Mouse (Mus musculus) hindbrain, embryonic 15.5 days (tissue): ENCODE measurements at regions not wholly inside any gene's neighbourhood (a gene's known extent, or its start where the extent isn't known, plus 50 kb on each side); places are given as distances from the start of the nearest gene placed in this dataset.

ENCODE experiments used
- ATAC-seq: fragments of 200-750 bp; cut with Nextera tagmentation; 2 replicates; pipeline ENCODE4 v1.8.0; 2017; ENCODE audit warnings: low read depth, moderate number of reproducible peaks, moderate TSS enrichment; ENCODE audit not compliant: low FRiP score
- H3K27ac ChIP-seq: fragments of 300-500 bp; sonication (generic); replicated peaks from 2 replicates; pipeline ENCODE4 v1.5.1; 2015; ENCODE audit warnings: mild to moderate bottlenecking, inconsistent platforms
- H3K27me3 ChIP-seq: fragments of 300-500 bp; sonication (generic); 2 replicates; pipeline ENCODE4 v1.6.1; 2015; ENCODE audit warnings: control low read depth, inconsistent platforms
- H3K36me3 ChIP-seq: fragments of 300-500 bp; sonication (generic); 2 replicates; pipeline ENCODE4 v1.6.1; 2015; ENCODE audit warnings: control low read depth, inconsistent platforms
- H3K4me1 ChIP-seq: fragments of 300-500 bp; sonication (generic); replicated peaks from 2 replicates; pipeline ENCODE4 v1.6.1; 2015; ENCODE audit warnings: control low read depth, inconsistent platforms
- H3K4me2 ChIP-seq: fragments of 300-500 bp; sonication (generic); 2 replicates; pipeline ENCODE4 v1.6.1; 2015; ENCODE audit warnings: moderate library complexity, mild to moderate bottlenecking, inconsistent platforms
- H3K4me3 ChIP-seq: fragments of 300-500 bp; sonication (generic); 2 replicates; pipeline ENCODE4 v1.5.1; 2015; ENCODE audit warnings: mild to moderate bottlenecking, inconsistent platforms
- H3K9ac ChIP-seq: fragments of 300-500 bp; sonication (generic); 2 replicates; pipeline ENCODE4 v1.6.1; 2015; ENCODE audit warnings: inconsistent platforms
- H3K9me3 ChIP-seq: fragments of 300-500 bp; sonication (generic); 2 replicates; pipeline ENCODE4 v1.6.1; 2016; ENCODE audit warnings: control low read depth, inconsistent platforms
- WGBS: fragments of 180-500 bp; shearing (Covaris S2); methylation state at CpG from one replicate; pipeline ENCODE4 v1.1.7; 2015; 5-methylcytosine and 5-hydroxymethylcytosine counted together

DNA sequence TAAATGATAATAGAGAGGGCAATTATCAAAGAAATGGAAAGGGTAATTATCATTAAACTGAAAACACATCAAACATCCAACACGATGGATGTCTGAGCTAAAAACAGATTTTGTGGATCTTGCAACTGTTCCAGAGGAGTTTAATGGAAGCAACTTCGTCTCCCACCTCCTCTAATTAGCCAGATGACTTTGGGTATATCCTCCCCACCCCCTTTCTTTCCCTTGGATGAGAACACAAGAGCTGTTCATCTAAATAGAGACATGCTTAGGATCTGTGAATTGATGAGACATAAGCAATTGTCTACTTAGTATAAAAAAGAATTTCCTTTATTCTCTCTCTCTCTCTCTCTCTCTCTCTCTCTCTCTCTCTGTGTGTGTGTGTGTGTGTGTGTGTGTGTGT is 333.7 kb upstream of the Adgrl2 start:
- Histone ChIP-seq H3K4me2 (no peak overlapping the region), H3K36me3 (no peaks in the 10 kb centered on the region), H3K4me3 (no peak overlapping the region), H3K9ac (no peak overlapping the region), H3K27me3 (peaks cover under 1% of the 10 kb centered on the region; the same call in 1 of the 2 replicates), H3K27ac (no peak overlapping the region), H3K9me3 (no peaks in the 10 kb centered on the region), H3K4me1 (no peaks in the 10 kb centered on the region)
- no peak for ATAC-seq
- WGBS: 58% methylated on average over 2 of the region's 2 CpGs

DNA sequence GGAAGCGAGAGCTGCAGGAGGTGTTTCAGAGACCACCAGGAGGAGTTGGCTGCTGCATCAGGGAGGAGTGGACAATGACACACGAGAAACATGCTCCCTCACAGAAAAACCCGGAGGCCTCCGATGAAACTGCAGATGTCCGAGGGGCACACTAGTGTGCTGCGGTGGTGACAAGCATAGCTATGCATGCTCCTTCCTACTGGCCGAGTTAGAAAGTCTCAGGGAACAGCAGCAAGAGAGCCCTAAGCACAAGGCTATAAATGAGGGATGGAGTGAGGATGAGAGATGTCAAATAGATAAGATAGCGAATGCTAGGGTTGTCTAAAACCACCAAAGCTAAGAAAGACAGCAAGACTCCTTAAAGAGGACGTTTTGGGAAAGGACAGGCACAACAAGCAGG is 328.4 kb upstream of the Adgrl2 start:
- Histone ChIP-seq H3K9ac (no peak overlapping the region), H3K27me3 (peaks cover 2% of the 10 kb centered on the region; the same call in 1 of the 2 replicates), H3K27ac (no peak overlapping the region), H3K4me3 (no peak overlapping the region), H3K9me3 (no peaks in the 10 kb centered on the region), H3K4me2 (no peak overlapping the region), H3K4me1 (no peaks in the 10 kb centered on the region), H3K36me3 (no peaks in the 10 kb centered on the region)
- ATAC-seq: no peak
- 73% methylated on average over 9 of the region's 9 CpGs for WGBS

DNA sequence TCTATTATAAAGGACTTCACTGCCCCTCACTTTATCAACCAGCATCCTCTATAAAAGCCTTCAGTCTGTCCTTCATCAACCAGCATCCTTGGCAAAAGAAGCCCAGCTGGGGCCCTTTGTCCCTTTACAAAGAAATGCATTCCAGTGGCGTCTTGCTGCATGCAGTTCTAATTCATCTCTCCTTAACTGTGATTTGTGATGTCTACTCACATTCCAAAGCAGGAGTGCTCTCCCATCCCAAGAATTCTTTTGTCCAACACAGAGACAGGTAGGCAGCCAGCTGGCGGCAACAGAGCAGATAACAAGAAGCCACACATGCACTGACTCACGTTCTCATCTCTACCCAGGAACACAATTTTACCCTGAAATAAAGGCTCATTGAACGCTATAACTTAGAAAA is 323.9 kb upstream of the Adgrl2 start:
- no peaks in the 10 kb centered on the region for H3K4me1 ChIP-seq
- no peak for ATAC-seq
- H3K9ac ChIP-seq: no peak overlapping the region
- H3K27me3 ChIP-seq: peaks cover 2% of the 10 kb centered on the region; the same call in 1 of the 2 replicates
- H3K4me2 ChIP-seq: no peak overlapping the region
- no peaks in the 10 kb centered on the region for H3K36me3 ChIP-seq
- H3K9me3 ChIP-seq: no peaks in the 10 kb centered on the region
- no peak overlapping the region for H3K27ac ChIP-seq
- no peak overlapping the region for H3K4me3 ChIP-seq
- WGBS: 29% methylated on average over 4 of the region's 4 CpGs

DNA sequence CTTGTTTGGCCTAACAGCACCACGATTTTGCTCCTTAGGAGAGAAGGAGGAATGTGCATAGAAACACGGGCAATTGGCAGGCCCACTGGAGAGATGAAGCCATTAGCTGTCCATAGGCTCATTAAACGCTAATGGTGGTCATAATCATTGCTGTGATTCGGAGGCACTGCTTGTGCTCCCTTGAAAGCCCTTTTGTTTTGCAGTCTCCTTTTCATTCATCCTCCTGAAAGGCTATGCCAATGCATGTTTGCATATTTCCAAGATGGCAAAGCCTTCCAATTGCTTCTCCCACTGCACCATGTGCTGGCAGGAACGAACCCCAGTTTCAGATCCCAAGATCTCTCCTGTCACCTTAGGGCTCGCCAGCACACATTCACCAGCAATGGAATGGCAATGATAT is 322.9 kb upstream of the Adgrl2 start:
- WGBS: 43% methylated on average over 6 of the region's 6 CpGs
- H3K27me3 ChIP-seq: no peaks in the 10 kb centered on the region

DNA sequence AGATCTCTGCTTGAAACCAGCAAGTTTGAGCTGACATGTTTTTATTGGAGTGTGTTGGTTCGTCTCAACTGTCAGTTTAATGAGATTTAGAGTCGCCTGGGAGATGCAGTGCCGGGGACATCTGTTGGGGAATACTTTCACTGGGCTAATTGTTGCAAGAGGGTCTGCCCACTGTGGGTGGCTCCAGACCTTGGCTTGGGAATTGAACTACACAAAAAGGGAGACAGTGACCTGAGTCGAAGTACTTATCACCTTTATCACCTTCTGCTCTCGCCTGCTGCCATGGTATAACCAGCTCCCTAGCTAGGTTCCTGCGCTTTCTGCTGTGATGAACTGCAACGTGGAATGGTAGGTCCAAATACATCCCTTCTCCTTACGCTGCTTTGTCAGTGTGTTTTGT is 321.2 kb upstream of the Adgrl2 start:
- Histone ChIP-seq H3K9ac (no peak overlapping the region), H3K4me1 (no peaks in the 10 kb centered on the region), H3K27me3 (no peaks in the 10 kb centered on the region), H3K4me3 (no peak overlapping the region), H3K4me2 (no peak overlapping the region), H3K36me3 (no peaks in the 10 kb centered on the region), H3K27ac (no peak overlapping the region), H3K9me3 (no peaks in the 10 kb centered on the region)
- WGBS: 90% methylated on average over 8 of the region's 8 CpGs
- no peak for ATAC-seq

More for the DNA sequence above, 322.9 kb upstream of the Adgrl2 start:
- ATAC-seq: no peak
- Histone ChIP-seq H3K36me3 (no peaks in the 10 kb centered on the region), H3K9ac (no peak overlapping the region), H3K4me1 (no peaks in the 10 kb centered on the region), H3K4me3 (no peak overlapping the region), H3K4me2 (no peak overlapping the region), H3K27ac (no peak overlapping the region), H3K9me3 (no peaks in the 10 kb centered on the region)

DNA sequence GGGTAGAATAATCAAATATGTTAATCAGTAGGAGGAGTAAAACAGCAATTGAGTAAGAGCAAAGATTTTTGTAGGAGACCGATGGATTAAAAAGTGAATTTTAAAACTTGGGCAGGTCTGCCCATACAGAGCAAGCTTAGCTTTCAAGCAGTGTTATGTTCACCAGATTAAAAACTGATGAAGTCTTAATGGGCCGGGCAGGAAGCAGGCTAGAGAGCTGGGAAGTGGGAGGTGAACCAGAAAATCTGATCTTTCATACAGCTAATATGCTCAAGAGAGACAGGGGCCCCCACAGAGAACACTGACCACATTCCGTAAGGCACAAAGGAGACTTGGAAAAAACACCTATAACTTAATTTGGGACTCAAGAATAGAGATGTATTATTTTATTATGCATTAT is 316.4 kb upstream of the Adgrl2 start:
- H3K9ac ChIP-seq: no peak overlapping the region
- no peak for ATAC-seq
- H3K27ac ChIP-seq: no peak overlapping the region
- H3K36me3 ChIP-seq: no peaks in the 10 kb centered on the region
- 52% methylated on average over 3 of the region's 3 CpGs for WGBS
- no peaks in the 10 kb centered on the region for H3K9me3 ChIP-seq
- H3K4me3 ChIP-seq: no peak overlapping the region
- no peak overlapping the region for H3K4me2 ChIP-seq
- 0 out of 2 replicates have a peak, but pooled peaks cover 8% of the 10 kb centered on the region for H3K27me3 ChIP-seq
- H3K4me1 ChIP-seq: no peaks in the 10 kb centered on the region

DNA sequence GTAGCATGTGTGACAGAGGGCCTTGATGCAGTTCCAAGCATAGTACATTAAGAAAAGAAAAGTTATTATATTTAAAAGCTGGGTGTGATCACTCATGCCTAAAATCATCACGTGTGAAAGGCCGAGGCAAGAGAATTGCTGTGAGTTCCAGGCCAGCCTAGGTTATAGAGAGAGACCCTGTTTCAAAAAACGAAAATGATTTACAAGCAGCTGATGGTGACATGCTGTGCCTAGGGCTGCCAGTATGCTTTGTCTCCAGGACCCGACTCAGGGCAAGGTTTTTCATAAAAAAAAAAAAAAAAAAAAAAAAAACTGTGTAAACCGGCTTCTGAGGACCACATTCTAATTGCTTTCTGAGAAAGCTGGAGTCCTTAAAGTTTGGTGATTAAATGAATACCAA is 315.9 kb upstream of the Adgrl2 start:
- Histone ChIP-seq H3K27ac (no peak overlapping the region), H3K36me3 (no peaks in the 10 kb centered on the region), H3K4me3 (no peak overlapping the region), H3K9ac (no peak overlapping the region), H3K4me1 (no peaks in the 10 kb centered on the region), H3K9me3 (no peaks in the 10 kb centered on the region), H3K27me3 (peaks cover 8% of the 10 kb centered on the region; the same call in 1 of the 2 replicates), H3K4me2 (no peak overlapping the region)
- WGBS: 18% methylated on average over 5 of the region's 5 CpGs
- ATAC-seq: no peak

DNA sequence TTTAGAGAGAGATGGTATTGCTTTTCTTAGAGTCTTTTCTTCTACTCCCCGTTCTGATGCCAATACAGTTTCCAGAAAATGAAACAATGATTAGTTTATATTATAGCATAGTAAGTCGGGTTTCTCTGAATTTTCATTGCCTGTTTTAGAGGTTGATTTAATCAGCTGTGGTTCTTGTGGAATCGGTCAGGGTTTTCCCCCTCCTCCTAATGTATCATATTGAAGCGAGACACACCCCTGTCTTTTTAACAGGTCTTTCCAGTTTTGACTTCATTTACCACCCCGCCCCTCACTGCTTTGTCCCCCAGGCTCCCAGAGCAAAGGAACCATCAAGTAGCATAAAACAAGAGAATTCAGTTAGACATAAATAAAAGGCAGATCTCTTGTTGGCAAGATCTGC is 315.1 kb upstream of the Adgrl2 start:
- Histone ChIP-seq H3K27ac (no peak overlapping the region), H3K36me3 (no peaks in the 10 kb centered on the region), H3K4me2 (no peak overlapping the region), H3K4me1 (no peaks in the 10 kb centered on the region), H3K9me3 (no peaks in the 10 kb centered on the region), H3K4me3 (no peak overlapping the region), H3K27me3 (peaks cover 10% of the 10 kb centered on the region; the same call in 1 of the 2 replicates), H3K9ac (no peak overlapping the region)
- no peak for ATAC-seq
- 66% methylated on average over 5 of the region's 5 CpGs for WGBS

DNA sequence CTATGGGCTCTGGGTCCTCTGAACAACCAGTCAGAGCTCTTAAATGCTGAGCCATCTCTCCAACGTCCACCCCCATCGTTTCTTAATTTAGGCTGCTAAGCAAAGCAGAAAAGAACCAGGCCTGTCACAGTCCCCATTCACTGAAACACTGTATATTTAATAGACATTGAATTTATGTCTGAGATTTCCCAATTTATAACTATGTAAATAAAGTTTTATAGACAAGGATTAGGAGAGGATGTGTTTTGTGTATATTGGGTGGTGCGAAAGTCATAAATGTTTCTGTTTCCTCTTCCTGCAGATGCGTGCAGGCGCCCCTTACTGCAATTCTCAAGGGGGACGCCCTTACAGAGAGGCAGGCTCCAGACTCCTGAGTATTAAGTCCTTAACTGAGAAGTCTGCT is 314.7 kb upstream of the Adgrl2 start:
- Histone ChIP-seq H3K27me3 (peaks cover 10% of the 10 kb centered on the region; the same call in 1 of the 2 replicates), H3K9ac (no peak overlapping the region), H3K9me3 (no peaks in the 10 kb centered on the region), H3K27ac (no peak overlapping the region), H3K4me1 (no peaks in the 10 kb centered on the region), H3K4me3 (no peak overlapping the region), H3K36me3 (no peaks in the 10 kb centered on the region), H3K4me2 (no peak overlapping the region)
- 66% methylated on average over 6 of the region's 6 CpGs for WGBS
- ATAC-seq: no peak

DNA sequence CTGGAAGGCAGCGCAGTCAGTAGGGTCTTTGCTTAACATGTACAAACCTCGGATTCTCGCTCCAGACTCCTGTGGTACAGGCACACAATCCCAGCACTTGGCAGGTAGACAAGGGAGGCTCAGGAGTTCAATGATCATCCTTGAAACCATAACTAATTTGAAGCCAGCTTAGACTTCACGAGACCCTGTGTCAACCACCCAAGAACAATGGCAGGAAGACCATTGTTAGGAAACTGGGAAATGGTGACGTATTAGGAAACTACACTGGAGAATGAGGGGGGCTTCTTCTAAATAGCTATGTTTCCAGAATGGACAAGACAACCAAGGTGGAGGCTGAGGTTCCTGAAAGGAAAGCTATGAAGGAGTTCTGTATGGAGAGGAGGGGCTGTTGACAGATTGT is 313.1 kb upstream of the Adgrl2 start:
- Histone ChIP-seq H3K9ac (no peak overlapping the region), H3K27ac (no peak overlapping the region)
- WGBS: 82% methylated on average over 5 of the region's 5 CpGs

DNA sequence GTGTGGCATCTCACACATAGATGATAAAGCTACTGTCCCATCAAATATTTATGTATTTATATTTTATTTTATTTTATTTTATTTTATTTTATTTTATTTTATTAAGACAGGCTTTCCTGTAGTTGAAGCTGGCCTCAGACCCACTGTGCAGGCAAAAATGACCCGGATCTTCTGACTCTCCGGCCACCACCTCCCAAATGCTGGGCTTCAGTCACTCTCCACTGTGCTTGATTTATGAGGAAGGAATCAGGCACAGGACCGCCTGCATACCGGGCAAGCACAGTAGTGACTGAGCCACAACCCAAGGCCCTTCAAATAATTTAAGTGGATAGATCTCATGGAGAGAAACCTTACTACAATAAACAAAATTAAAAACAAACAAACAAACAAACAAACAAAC is 309.6 kb upstream of the Adgrl2 start:
- Histone ChIP-seq H3K27ac (no peak overlapping the region), H3K4me2 (no peak overlapping the region), H3K9me3 (no peaks in the 10 kb centered on the region), H3K9ac (no peak overlapping the region), H3K4me1 (peaks cover 10% of the 10 kb centered on the region), H3K27me3 (peaks cover 17% of the 10 kb centered on the region), H3K4me3 (no peak overlapping the region), H3K36me3 (no peaks in the 10 kb centered on the region)
- 72% methylated on average over 4 of the region's 4 CpGs for WGBS
- no peak for ATAC-seq

More for the DNA sequence above, 313.1 kb upstream of the Adgrl2 start:
- H3K4me1 ChIP-seq: no peaks in the 10 kb centered on the region
- H3K4me3 ChIP-seq: no peak overlapping the region
- no peak overlapping the region for H3K4me2 ChIP-seq
- H3K9me3 ChIP-seq: no peaks in the 10 kb centered on the region
- H3K27me3 ChIP-seq: peaks cover 10% of the 10 kb centered on the region; the same call in 1 of the 2 replicates
- no peaks in the 10 kb centered on the region for H3K36me3 ChIP-seq
- no peak for ATAC-seq

DNA sequence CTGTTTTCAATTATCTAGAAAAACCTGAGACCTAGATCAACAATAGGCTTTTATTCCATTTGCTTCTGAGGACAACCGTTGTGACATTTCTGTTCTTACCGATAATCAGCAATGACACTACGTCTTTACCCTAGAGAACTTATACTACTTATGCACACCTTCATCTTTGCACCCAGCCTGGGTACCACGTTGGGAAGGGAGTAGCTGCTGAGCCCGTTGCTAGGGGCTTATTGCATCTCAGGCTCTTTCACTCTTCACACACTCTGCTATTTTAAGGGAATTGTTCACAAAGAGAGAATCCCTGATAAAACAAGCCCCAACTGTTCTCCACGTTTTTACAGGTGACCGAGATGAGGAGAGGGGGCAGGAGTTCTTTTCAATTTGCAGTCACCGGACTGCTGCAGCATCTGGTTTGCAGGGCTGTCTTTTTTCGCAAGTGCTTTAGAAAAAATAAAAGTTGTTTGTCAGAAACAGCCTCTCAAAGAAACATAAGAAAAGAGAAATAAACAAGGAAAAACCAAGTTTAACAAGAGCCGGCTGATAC is 306.1 kb upstream of the Adgrl2 start:
- 54% methylated on average over 10 of the region's 10 CpGs for WGBS
- Histone ChIP-seq H3K27ac (no peak overlapping the region), H3K4me1 (peaks cover 10% of the 10 kb centered on the region), H3K4me3 (no peak overlapping the region), H3K36me3 (no peaks in the 10 kb centered on the region), H3K27me3 (peaks cover 9% of the 10 kb centered on the region), H3K9me3 (no peaks in the 10 kb centered on the region), H3K9ac (no peak overlapping the region), H3K4me2 (no peak overlapping the region)
- no peak for ATAC-seq

DNA sequence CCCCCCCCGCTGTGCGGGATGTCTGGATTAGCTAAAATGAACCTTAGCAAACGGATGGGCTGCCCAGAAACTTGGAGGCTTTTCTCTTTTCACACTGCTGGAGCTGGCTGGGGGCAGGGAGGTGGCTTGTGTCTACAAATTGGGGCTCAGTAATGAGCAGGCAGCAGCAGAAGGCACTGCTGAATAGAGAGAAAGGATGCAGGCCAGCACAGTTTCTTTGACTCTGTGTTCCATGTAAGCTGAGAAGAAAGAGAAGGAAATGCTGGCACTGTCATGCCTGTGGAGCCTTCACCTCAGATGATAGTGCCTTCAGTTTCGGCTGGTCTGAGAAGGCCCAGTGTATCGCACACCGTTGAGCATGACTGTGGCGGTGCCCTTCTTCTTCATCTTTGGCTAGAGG is 305.6 kb upstream of the Adgrl2 start:
- no peaks in the 10 kb centered on the region for H3K9me3 ChIP-seq
- H3K27me3 ChIP-seq: peaks cover 8% of the 10 kb centered on the region; the same call in 1 of the 2 replicates
- 40% methylated on average over 5 of the region's 7 CpGs for WGBS
- peaks cover 10% of the 10 kb centered on the region for H3K4me1 ChIP-seq
- no peak overlapping the region for H3K4me3 ChIP-seq
- no peak overlapping the region for H3K9ac ChIP-seq
- no peak overlapping the region for H3K4me2 ChIP-seq
- no peaks in the 10 kb centered on the region for H3K36me3 ChIP-seq
- H3K27ac ChIP-seq: no peak overlapping the region; the same call in 1 of the 2 replicates
- ATAC-seq: peak; percentile 63; the same call in 1 of the 2 replicates
